Mouse (Mus musculus) left cerebral cortex, postnatal 10 days (tissue): ENCODE data around the gene Ephb3. TPM values are rescaled to one million over a fixed set of nuclear protein-coding genes. Genes with fewer than 3 reads are reported as not detected.

Experiments
- microRNA-seq: library from miRNA; unstranded; fragments of <30 nt; microRNA quantifications from one replicate; pipeline ENCODE4 v1.2.0, GENCODE M21; 2022
- total RNA-seq, 2 experiments: library from RNA; stranded (reverse); gene quantifications; 2 replicates each; pipeline ENCODE4 v1.2.3; 2021

Gene Ephb3
- total RNA-seq, 2 experiments from 2014 or later: 29.7 to 34.1 TPM

Small RNA genes within 50 kb of the gene (microRNA-seq; reads per million reads assigned to microRNA genes)
- gene Mir7680: not detected

Other genes starting within 250 kb of the Ephb3 start
- under 1 TPM; 0.32 to 0.39 TPM for gene Teddm3, start 50.8 kb upstream of the Ephb3 start, total RNA-seq
- 10 to 100 TPM; 57.2 to 61.5 TPM for gene Vps8, start 218.4 kb downstream of the Ephb3 start, total RNA-seq